Mouse (Mus musculus): ENCODE results near the gene Mtmr3.
A peak's percentile ranks its signal among the peaks of the same experiment; 100 is the strongest.

Gene Mtmr3

DNA sequence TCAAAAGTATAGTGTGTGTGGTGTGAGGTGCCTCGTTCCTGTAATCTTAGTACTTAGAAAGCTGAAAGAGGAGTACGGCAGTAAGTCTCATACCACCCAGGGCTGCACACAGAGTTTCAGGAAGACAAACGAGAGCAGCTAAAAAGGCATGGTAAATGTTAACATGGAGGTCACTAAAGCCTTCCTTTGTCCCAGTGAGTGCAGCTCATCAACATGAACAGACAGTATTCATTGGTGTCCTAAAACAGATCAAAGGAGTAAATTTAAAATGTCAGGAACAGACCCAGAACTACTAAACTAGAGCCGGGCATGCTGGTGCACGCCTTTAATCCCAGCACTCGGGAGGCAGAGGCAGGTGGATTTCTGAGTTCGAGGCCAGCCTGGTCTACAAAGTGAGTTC is 75.7 kb downstream of the Mtmr3 start:
- no peak for DNase-seq (ENCODE audit: low spot score)

DNA sequence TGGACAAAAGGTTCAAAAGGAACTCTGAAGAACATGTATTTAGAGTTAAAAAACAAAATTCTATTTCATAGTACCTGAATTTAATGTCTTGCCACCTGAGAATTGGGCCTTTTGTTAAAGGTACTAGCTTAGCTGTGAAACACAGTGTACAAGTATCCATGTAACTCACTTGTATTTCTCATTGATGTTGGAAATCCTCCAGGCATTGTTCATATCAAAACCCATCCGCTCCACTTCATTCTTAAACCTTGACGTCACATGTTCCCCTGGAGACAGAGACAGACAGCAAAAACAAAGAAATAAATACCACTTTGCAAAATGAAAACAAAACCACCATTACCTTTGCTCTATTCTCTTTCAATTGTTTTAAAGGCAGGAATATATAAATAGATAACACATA is 87.2 kb downstream of the Mtmr3 start:
- no peak for DNase-seq (ENCODE audit: low spot score)

DNA sequence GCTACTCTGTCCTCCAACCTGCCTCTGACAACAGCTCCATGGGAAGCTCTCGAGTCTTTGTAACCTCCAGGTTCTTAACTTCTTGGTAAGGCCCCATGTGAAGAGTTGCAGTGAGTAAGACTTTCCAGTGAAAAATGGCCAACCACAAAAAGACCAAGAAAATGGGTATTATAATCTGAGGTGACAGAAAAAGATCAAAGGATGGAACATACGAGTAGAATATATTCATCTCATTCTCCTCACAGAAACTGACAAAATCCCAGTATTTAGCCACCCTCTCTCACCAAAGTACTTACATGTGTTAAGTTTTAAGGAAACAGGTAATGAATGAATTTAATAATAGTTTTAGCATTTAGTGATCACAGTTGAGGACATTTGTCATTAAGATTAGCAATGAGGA is 88.2 kb downstream of the Mtmr3 start:
- DNase-seq (ENCODE audit: low spot score): no peak

DNA sequence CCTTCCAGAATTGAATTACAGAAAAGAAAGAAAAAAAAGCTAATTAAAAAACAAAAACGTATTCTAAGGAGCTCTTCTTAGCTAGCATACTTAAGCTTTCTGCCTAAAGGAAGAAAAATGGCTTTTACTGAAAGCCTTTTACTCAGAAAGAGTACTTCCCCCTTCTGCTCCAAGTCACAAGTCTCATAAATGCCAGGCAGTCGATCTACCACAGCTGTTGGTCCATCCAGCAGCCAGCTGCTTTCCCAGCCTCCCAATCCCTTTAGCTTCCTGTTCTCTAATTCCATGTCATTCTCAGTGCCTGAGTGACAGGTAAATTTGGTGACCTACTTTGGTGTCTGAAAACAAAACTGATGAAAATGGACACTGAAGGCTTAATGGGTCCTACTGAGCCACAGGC is 92.5 kb downstream of the Mtmr3 start:
- DNase-seq (ENCODE audit: low spot score): no peak

DNA sequence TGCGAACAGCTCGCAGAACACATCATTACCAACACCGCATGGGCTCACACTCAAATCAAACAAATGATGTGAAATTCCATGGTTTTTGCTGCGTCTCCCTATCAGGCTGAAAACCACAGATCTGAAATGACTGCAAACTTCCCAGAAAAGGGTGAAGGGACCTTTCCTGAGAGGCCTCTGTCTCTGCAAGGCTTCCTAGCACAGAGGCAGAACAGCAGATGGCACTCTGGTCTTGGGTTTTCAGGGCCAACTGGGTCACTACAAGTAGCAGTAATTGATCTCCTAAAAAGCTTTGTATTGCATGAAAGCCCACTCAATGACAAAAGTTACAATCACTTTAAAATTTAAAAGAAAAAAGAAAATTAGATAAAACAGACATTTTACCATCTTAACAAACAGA is 93.8 kb downstream of the Mtmr3 start:
- no peak for DNase-seq (ENCODE audit: low spot score)

DNA sequence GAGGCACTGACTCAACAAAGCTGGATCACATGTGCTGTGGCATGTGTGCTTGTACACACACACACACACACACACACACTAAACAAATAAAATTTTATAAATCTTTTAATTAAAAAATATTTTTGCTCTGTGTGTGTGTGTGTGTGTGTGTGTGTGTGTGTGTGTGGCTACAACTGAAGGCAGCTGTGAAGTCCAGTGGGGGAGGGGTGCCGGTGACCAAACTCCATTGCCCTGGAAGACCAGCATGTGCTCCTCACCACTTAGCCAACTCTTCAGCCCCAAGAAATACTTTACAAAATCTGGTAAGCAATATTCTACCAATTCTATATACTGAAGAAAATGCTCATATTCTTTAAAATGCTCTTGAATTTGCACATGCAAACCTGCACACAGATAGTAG is 94.4 kb downstream of the Mtmr3 start:
- no peak for DNase-seq (ENCODE audit: low spot score)

DNA sequence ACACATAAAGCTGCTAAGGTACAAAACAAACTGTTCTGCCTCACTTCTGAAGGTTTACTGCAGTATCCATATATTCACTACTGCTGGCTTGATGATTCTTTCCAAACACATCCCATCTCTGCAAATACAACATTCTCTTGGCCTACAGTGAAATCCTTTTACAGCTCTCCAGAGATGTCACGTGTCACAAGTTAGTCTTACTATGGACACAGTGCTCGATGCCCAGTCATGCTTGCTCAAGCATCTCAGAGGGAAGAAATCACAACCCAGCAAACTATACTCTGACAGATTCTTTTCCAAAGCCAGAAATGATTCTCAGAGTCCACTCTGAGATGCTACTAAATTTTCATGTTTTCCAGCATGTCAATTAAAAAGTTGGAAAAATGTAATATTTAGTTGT is 95.2 kb downstream of the Mtmr3 start:
- no peak for DNase-seq (ENCODE audit: low spot score)

DNA sequence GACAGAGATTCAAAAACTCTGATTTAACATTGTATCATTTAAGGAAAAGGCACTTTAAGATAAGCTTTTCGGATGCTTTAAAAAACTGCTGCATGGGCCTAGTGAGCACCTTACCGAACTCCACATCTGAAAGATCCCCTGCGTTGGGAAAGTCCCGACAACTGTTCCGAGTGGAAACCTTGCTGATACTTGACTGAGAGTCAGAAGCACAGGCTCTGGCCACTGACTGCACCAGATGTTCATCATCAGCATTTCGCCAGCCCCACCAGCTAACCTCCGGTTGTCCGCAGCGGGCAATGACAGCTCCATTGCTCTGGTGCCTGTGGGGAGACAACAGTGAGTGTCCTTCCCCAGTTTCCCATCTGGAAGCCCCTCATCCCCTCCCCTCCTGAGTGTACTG is 95.9 kb downstream of the Mtmr3 start:
- DNase-seq (ENCODE audit: low spot score): no peak

DNA sequence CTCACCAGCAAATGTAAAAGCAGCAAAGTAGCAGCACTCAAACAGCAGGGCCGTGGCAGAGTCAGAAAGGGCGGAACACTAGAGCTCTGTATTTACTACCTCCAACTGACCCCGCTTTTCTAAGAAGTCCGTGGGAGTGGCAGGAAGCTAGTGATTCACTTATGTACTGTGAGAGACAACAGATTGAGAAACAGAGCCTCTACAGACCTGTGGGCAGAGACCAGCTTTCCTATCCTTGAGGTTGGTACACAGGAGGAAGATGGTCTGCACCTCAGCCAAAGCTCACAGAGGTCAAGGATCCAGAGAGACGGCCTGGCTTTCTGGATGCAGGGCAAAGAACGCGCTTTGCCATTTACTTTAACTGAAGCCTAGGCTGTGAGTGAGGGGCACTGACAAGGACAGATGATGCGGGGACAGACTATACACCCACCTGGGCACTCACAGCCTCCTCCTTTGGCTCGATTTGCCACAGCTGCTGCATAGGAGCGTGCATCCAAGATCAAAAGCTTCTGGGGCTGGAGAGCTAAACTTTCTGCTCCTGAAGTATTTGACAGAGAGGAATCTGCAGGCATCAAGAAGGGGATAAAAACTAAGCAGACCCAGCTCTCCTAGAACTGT is 97.1 kb downstream of the Mtmr3 start:
- DNase-seq (ENCODE audit: low spot score): no peak

DNA sequence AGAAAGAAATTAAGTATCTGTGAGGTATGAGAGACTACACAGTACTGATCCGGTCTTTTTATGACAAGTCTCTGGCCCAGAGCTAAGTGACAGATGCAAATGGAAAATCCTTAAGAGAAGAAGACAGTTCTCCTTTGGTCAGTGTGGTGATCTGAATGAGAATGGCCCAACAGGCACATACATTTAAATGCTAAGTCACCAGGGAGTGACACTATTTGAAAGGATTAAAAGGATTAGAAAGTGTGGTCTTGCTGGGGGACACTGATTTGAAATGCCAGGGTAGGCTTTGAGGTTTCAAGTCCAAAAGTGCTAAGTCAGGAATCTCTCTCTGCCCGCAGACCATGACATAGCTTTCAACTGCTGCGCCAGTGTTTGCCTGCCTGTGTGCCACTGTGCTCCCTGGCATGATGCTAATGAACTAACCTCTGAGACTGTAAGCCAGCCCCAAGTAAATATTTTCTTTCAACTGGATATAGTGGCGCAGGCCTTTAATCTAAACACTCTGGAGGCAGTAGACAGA is 99.6 kb downstream of the Mtmr3 start:
- no peak for DNase-seq (ENCODE audit: low spot score)

DNA sequence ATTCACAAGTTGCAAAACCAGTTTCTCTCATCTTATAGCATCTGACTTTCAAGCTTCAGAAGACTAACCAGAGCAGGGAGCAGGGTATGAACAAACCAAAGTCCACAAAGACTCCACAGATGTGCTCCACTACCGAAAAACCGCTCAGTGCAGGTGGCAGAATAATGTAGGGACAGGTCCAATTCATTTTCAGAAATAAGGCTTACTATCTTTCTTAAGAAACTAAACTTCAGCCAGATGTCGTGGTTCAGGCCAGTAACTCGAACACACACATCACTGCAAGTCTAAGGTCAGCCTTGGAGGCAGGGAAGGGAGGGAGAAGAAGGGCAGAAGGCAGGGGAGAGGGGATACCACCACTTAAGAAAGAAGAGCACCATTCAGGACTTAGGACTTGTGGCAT is 105.5 kb downstream of the Mtmr3 start:
- no peak for DNase-seq (ENCODE audit: low spot score)

DNA sequence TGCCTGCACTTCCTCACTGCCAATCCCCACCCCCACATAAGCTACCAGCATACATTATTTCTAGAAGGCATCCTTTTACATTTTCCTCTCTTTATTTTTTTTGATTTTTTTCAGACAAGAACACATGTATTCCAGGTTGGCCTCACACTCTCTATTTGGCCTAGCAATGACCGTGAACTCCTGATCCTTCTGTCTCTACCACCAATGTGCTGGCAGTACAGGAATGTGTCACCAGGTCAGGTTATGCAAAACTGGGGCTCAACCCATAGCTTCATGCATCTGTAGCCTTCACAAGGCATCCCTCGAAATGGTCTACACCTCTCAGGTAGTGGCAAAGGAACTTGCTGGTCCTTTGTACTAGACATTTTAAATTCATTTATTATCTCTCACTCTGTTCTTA is 105.9 kb downstream of the Mtmr3 start:
- no peak for DNase-seq (ENCODE audit: low spot score)

DNA sequence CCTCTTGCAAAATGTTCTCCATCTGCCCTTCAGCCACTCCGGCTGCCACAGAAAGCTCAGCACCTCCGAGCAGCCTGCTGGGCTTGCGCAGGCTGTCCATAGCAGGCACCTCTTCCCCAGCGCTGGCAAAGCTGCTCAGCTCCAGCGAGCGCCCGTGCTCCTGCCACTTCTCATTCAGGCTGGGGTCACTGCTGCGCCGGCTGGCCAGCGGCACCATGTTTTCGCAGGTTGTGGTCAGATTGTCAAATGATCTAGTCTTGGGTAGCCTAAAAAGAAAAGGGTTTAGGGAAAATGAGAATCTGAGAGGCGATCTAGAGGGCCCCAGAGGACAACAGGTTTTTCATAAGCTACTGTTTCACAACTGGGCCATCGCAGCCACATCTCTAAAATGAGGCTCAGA is 106.3 kb downstream of the Mtmr3 start:
- no peak for DNase-seq (ENCODE audit: low spot score)

DNA sequence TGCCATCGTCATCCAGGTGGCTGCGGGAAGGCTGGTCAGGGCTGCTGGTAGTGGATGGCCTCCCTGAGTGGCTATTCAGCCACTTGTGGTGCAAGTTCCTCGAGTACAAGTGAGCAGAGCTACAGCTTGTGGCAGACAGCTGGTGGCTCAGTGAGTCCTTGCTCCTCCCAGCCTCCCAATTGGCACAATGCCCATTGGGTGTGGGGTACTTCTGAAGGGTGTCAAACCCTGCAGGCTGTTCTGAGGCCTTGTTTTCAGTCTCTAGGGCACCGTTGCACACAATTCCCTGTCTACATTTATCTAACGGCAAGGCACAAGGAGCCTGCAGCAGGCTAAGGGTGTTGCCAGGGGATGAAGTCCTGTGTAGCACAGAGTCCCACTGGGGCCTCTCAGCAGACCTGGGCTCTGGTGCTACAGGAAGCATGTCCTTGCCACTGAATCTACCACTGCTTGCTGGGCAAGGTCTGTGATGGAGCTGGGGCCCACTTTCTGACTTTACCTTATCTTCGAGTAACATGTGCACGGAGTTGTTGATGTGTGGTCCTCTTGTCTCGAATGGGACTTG is 107.2 kb downstream of the Mtmr3 start:
- DNase-seq (ENCODE audit: low spot score): peak; percentile 9

DNA sequence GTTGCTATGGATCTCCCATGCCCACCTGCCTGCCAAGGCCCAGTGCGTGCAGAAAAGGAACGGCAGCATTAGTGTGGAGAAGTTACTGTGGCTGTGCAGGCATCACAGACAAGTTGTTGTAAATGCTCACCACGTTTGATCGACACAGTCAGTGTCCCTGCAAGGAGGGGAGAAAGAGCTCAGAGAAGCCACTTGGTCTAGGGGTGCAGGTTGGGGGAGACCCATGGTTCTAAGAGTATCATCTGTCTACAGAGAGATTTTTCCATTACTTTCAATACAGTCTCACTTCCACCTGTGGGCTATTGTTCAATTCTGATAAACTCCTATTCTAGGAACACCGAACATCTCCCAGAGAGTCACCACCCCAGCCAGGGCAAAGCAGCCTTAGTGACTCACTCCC is 110.1 kb downstream of the Mtmr3 start:
- DNase-seq (ENCODE audit: low spot score): no peak

DNA sequence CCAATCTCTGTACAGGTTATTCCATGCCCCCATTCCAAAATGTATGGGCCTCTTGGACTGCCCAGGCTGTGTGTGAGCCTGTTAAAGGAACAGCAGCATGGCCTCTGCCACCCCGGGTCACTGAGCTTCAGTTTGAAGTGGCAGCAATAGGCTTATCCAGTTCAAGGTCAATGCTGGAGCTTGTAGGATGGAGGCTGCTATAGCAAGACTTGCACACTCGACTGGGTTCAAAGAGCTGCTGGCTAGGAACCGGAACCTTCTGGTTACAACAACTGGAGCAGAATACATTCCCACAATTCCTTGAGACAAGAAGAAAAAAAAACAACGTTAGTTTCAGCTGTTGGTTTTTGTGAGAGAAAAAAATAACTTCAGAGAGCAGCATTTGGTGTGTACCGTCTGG is 112.0 kb downstream of the Mtmr3 start:
- no peak for DNase-seq (ENCODE audit: low spot score)

DNA sequence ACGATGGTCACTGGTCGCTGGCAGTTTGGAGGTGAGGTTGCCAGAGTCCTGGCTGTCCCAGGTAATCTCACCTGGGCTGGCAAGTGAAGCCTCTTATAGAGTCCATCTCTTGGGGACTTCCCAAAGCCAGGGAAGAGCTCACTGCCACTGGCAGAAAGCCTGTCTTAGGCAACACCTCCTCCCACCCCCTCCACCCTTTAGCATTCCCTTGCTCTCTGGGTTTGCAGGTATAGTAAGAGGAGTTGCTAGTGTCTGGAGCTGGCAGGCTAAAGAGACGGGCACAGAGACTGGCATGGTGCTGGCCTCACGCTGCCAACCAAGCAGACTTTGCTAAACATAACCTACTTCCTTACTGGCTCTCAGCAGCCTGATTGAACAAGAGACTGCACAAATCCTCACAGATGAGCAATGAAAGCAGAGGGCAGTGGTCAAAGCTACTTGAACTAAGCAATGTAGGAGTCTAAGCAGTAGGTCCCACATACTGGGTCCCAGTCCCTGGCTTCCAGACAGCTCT is 118.4 kb downstream of the Mtmr3 start:
- no peak for DNase-seq (ENCODE audit: low spot score)

DNA sequence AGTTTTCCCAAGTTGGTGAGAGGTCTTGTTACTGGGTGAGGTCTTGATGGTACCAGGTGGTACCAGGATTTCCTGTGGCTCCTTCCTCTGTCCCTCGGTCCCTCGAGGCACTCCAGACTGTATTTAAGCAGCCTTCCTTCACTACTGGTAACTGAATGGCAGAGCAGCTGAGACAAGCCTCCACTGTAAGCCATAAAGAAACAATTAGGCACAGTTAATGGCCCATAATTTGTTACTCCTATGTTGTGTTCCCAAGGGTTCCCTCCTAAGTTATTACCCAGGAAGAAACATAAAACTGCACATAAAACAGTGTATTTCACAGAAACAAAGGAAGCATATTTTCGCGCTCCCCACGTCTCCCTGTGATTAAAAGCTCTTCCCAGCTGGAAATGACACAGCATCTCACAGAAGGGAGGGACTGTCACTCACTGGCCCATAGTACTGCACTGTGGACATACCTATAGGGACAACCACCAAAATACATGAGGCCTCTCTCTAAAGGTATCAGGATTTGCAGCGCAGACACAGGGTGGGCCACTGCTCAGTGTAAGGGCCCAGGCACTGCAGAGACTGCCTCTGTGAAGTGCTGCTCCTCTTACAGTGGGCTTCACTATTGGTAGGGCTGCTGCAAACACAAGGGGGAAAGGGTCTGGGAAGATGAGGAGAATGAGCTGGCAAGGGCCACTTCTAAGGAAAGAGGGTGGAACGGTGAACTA is 122.0 kb downstream of the Mtmr3 start:
- no peak for DNase-seq (ENCODE audit: low spot score)

DNA sequence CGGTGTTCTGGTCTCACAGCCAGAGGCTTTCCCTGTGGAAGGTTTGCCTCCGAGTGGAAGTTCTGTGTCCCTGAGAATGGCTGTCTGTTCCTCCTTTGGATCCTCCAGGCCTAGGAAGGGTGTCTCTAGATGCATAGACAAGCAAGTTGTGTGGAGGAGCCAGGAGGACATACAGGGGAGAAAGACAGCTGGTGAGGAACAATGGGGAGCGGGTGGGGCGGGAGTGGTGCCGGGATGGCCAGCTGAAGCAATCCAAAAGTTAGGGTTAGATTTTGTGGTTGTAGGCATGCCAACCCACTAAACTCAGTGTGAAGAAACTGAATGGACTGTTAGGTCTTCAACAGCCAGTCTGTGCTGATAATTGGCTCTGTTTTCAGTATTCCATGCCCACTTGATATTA is 122.9 kb downstream of the Mtmr3 start:
- no peak for DNase-seq (ENCODE audit: low spot score)

DNA sequence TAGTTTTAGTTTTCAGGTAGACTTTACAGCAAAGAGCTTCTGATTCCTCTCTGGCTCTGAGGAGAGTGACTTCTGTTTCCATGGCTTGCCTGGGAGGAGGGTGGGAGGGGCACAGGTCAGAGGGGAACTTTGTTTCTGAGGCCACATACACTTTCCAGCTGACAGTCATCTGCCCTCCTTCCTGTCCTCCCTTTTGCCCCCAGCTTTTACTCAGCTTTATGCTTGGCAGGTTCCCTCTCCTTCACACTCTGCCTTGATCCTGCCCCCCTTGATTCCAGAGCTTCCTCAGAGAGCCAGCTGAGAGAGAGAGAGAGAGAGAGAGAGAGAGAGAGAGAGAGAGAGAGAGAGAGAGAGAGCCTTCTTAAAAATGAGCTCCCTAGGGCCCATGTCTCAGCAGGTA is 123.4 kb downstream of the Mtmr3 start:
- DNase-seq (ENCODE audit: low spot score): no peak

DNA sequence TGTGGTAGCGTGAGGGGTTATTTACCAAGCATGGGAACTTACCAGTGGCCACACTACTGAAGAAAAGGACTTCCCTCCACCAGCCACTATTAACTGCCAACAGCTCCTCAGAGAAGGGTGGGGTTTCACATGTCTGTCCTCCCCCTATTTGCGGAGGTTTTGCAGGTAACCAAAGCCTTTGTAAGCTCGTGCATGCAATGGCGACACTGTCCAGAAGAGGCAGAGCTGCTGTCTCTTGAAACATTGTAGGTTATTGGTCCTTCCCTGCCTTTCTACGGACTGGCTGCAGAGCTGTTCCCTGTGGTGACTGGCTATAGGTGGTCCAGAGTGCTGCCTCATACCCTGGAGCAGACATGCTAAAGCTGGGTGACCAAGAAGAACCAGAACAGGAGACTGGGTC is 125.6 kb downstream of the Mtmr3 start:
- DNase-seq (ENCODE audit: low spot score): no peak

DNA sequence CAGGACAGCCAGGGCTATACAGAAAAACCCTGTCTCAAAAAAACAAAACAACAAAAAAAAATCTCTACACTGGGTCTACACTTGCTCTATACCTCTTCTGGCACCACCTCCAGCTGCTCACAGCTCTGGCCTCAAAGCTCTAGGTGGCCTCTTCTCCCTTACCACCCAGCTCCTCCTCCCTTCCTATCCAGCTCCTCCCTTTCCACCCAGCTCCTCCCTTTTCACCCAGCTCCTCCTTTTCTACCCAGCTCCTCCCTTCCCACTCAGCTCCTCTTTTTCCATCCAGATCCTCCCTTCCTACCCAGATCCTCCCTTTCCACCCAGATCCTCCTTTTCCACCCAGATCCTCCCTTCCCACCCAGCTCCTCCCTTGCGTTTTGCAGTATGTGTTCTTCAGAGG is 127.2 kb downstream of the Mtmr3 start:
- no peak for DNase-seq (ENCODE audit: low spot score)

DNA sequence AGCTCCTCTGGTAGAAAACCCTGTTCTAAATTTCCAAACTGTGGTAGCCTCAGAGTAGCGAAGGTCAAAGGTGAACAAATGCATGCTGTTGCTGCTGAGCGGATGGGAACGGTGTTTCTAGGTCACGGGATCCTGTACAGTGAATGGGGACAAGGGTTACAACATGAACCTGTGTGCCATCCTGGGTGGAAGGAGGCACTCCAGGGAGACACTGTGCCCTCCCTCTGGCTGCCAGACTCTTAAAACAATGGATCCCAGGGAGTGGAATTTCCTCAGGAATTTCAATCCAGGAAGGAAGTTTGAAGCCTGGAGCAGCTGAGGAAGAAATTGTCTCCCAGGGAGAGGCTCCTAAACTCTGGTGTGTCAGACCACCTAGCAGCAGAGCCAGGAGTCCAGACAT is 128.5 kb downstream of the Mtmr3 start:
- DNase-seq (ENCODE audit: low spot score): no peak

DNA sequence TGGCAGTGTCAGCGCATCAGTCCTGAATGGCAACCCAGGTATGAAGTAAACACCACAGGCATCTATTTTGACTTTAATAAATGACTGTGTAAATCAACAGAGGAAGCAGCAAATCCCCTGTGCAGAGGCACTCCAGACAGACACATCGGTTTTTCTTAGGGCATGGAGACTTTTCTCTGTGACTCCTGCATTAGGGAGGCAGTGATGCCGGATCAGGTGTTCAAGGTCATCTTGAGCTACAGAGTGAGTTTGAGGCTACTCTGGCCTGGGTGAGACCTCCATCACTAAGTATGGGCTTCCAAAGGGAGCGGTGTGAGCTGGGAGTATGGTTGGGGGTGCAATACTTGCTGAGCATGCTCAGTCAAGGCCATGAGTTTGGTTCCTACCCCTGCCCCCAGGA is 130.0 kb downstream of the Mtmr3 start:
- DNase-seq (ENCODE audit: low spot score): no peak

Measured in ovary, postnatal 14 days (tissue).